Mouse (Mus musculus) CH12.LX (cell line): Measurements from ENCODE around the gene Gm12845.

ENCODE experiments used
- CTCF ChIP-seq, 2 experiments: IDR thresholded peaks in 1 of 2; conservative IDR thresholded peaks in 1 of 2; 2 replicates each; pipeline ENCODE4 v1.5.1; 2011 to 2012; ENCODE audit warnings: low read depth in 2 of 2, low read length in 2 of 2, improper control_type of control experiment in 1 of 2, inconsistent platforms in 1 of 2, mild to moderate bottlenecking in 1 of 2, moderate library complexity in 1 of 2
- HCFC1 ChIP-seq: IDR thresholded peaks from 2 replicates; pipeline ENCODE4 v1.6.1; 2012; ENCODE audit warnings: low read depth, mild to moderate bottlenecking, inconsistent platforms, low read length, improper control_type of control experiment
- JUND ChIP-seq: conservative IDR thresholded peaks from 2 replicates; pipeline ENCODE4 v1.6.1; 2011; ENCODE audit warnings: low read depth, low read length, improper control_type of control experiment
- MAFK ChIP-seq: IDR thresholded peaks from 2 replicates; pipeline ENCODE4 v1.6.1; 2011; ENCODE audit warnings: low read length, improper control_type of control experiment; ENCODE audit not compliant: insufficient replicate concordance
- MAX ChIP-seq: IDR thresholded peaks from 2 replicates; pipeline ENCODE4 v1.6.1; 2011; ENCODE audit warnings: low read length, improper control_type of control experiment
- MYC ChIP-seq: IDR thresholded peaks from 2 replicates; pipeline ENCODE4 v1.6.1; 2011; ENCODE audit warnings: low read depth, mild to moderate bottlenecking, improper control_type of control experiment, low read length
- NELFE ChIP-seq: IDR thresholded peaks from 2 replicates; pipeline ENCODE4 v1.6.1; 2011; ENCODE audit warnings: low read depth, low read length, improper control_type of control experiment
- PAX5 ChIP-seq: IDR thresholded peaks from 2 replicates; pipeline ENCODE4 v1.6.1; 2012; ENCODE audit warnings: low read length, inconsistent platforms, mixed read lengths
- POLR2A ChIP-seq: IDR thresholded peaks from 2 replicates; pipeline ENCODE4 v1.6.1; 2011; ENCODE audit warnings: low read depth, mild to moderate bottlenecking, improper control_type of control experiment, low read length
- USF1 ChIP-seq: IDR thresholded peaks from 2 replicates; pipeline ENCODE4 v1.6.1; 2014; ENCODE audit warnings: low read depth, mild to moderate bottlenecking, inconsistent platforms, low read length, improper control_type of control experiment
- ZNF384 ChIP-seq: IDR thresholded peaks from 2 replicates; pipeline ENCODE4 v1.6.1; 2012; ENCODE audit warnings: low read depth, low read length, improper control_type of control experiment, inconsistent platforms

DNA sequence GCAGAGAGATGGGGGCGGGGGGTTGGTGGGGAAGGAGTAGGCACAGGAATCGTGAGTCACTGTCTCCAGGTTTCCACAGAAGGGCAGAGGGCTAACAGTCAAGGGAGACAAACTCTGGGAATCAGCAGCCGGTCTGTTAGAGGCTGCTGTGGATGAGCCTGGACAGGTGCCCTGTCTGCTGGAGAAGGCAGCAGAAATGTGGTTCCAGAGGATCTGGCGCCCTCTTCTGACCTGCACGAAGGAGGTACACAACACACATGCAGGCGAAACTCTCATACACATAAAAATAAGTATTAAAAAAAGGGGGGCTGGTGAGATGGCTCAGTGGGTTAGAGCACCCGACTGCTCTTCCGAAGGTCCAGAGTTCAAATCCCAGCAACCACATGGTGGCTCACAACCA is 13.3 kb downstream of the Gm12845 start:
- TF ChIP-seq POLR2A: no peak
- no peak for TF ChIP-seq HCFC1
- TF ChIP-seq USF1: no peak
- no peak for TF ChIP-seq ZNF384
- peak in 1 of 2 experiments; percentile 58; a peak in 2 of 4 replicates for TF ChIP-seq CTCF (conservative IDR thresholded peaks at IDR 0.05 in 1 of 2, IDR thresholded peaks at IDR 0.05 in 1 of 2; ENCODE audit: low read depth in 2 of 2, low read length in 2 of 2)
- TF ChIP-seq MAFK: no peak
- TF ChIP-seq NELFE: no peak
- no peak for TF ChIP-seq JUND
- TF ChIP-seq PAX5: no peak
- no peak for TF ChIP-seq MAX
- TF ChIP-seq MYC: no peak
